Comparison of ENCODE assay signal across 9 mouse cellular contexts in genomic region chr11:103262412-103263267, GRCm38 (mm10). TPM values are rescaled to one million over a fixed set of nuclear protein-coding genes. Genes with fewer than 3 reads are reported as not detected.
A peak's percentile ranks its signal among the peaks of the same experiment; 100 is the strongest.
DNase-seq lines count a peak whose midpoint lies in the region; ATAC-seq lines count a peak whose summit lies in the region.
"Had no signal": no experiment of that assay in that cellular context is flagged by ENCODE, and none has a peak within 500 bp of the region (broad histone marks: within the 10 kb centered on the region; RNA-seq: fewer than 3 reads in every experiment).

No protein-coding gene starts in this region.

- H3K27ac ChIP-seq in hindbrain, embryonic 16.5 days (ENCODE audit: low read depth, low read length) = no peak overlapping the region
- H3K27ac ChIP-seq in lung, embryonic 15.5 days = no peak overlapping the region
- H3K27ac ChIP-seq: embryonic facial prominence, embryonic 12.5 days had no signal

- peak; percentile 55 for ATAC-seq in activated CD4-positive, CD25-positive, alpha-beta regulatory T cell, adult 4 months
- ATAC-seq in hindbrain, embryonic 16.5 days = no peak
- ATAC-seq in lung, embryonic 15.5 days (ENCODE audit: borderline replicate concordance, extremely low read depth, low FRiP score, low TSS enrichment) = no peak

- no peaks in the 10 kb centered on the region for H3K27me3 ChIP-seq in hindbrain, embryonic 16.5 days (replicated peaks; ENCODE audit: control insufficient read depth, insufficient read depth, low read length)
- no peaks in the 10 kb centered on the region for H3K27me3 ChIP-seq in lung, embryonic 15.5 days
- H3K27me3 ChIP-seq: embryonic facial prominence, embryonic 12.5 days had no signal

- DNase-seq in adrenal gland, adult (ENCODE audit: inconsistent age in 2 of 2, low spot score in 1 of 2) = peak; percentile 79 to 92
- DNase-seq in adrenal gland, postnatal 4 days (ENCODE audit: low spot score in 2 of 2) = no peak
- DNase-seq in spleen, postnatal 14 days (ENCODE audit: low spot score in 2 of 2) = peak; percentile 31 to 43
- DNase-seq in right cerebral cortex, postnatal 10 days (ENCODE audit: low spot score in 2 of 2) = no peak
- DNase-seq in left cerebral cortex, adult 9 months (ENCODE audit: low spot score in 2 of 2) = no peak

- peaks cover 34% of the 10 kb centered on the region for H3K4me1 ChIP-seq in hindbrain, embryonic 16.5 days (ENCODE audit: control insufficient read depth, insufficient read depth, low read depth, low read length)
- H3K4me1 ChIP-seq in lung, embryonic 15.5 days = peaks cover 30% of the 10 kb centered on the region

- H3K4me3 ChIP-seq in hindbrain, embryonic 16.5 days (ENCODE audit: low read length) = no peak overlapping the region
- H3K4me3 ChIP-seq in lung, embryonic 15.5 days = no peak overlapping the region
- H3K4me3 ChIP-seq: embryonic facial prominence, embryonic 12.5 days had no signal

- 60% methylated on average over 20 of the region's 20 CpGs for WGBS in hindbrain, embryonic 16.5 days
- WGBS in lung, embryonic 15.5 days = 49% methylated on average over 20 of the region's 20 CpGs

- H3K9ac ChIP-seq in hindbrain, embryonic 16.5 days (ENCODE audit: low read depth, low read length) = 0 out of 2 replicates have a peak overlapping the region, but pooled peaks have one; percentile 4
- no peak overlapping the region for H3K9ac ChIP-seq in lung, embryonic 15.5 days
- H3K9ac ChIP-seq: embryonic facial prominence, embryonic 12.5 days had no signal

- no peaks in the 10 kb centered on the region for H3K36me3 ChIP-seq in hindbrain, embryonic 16.5 days (ENCODE audit: control insufficient read depth, insufficient read depth, low read length)
- H3K36me3 ChIP-seq in lung, embryonic 15.5 days = no peaks in the 10 kb centered on the region
- H3K36me3 ChIP-seq: embryonic facial prominence, embryonic 12.5 days had no signal

- H3K4me2 ChIP-seq in hindbrain, embryonic 16.5 days (ENCODE audit: low read length) = no peak overlapping the region
- peak overlapping the region; percentile 25 for H3K4me2 ChIP-seq in lung, embryonic 15.5 days
- H3K4me2 ChIP-seq: embryonic facial prominence, embryonic 12.5 days had no signal

- no peaks in the 10 kb centered on the region for H3K9me3 ChIP-seq in hindbrain, embryonic 16.5 days (ENCODE audit: control insufficient read depth, low read length)
- H3K9me3 ChIP-seq in lung, embryonic 15.5 days = no peaks in the 10 kb centered on the region
- H3K9me3 ChIP-seq: embryonic facial prominence, embryonic 12.5 days had no signal

RNA-seq across cellular contexts. Expression of gene Map3k14, which starts 4.6 kb away (rescaled TPM):
- total RNA-seq in adrenal gland, postnatal 4 days (2021) = 1 to 10 TPM; 6.9 to 8.0 TPM
- polyA plus RNA-seq in activated CD4-positive, CD25-positive, alpha-beta regulatory T cell, adult 4 months (2017; shearing (Covaris generic)) = 10 to 100 TPM; 22.0 to 28.9 TPM
- polyA plus RNA-seq in hindbrain, embryonic 16.5 days (2015; fragmentation: Nextera tagmentation; extraction: Ambion mirVana) = 4.6 and 4.7 TPM in 2 replicates
- polyA plus RNA-seq in lung, embryonic 15.5 days (2015; fragmentation: Nextera tagmentation; extraction: Ambion mirVana) = 2.8 and 3.5 TPM in 2 replicates

RNA-seq across cellular contexts. Expression of gene Spata32, which starts 44.4 kb away (rescaled TPM):
- not detected for total RNA-seq in adrenal gland, postnatal 4 days (2021)
- not detected for polyA plus RNA-seq in activated CD4-positive, CD25-positive, alpha-beta regulatory T cell, adult 4 months (2017; shearing (Covaris generic))
- polyA plus RNA-seq in hindbrain, embryonic 16.5 days (2015; fragmentation: Nextera tagmentation; extraction: Ambion mirVana) = 0.99 and 1.3 TPM in 2 replicates
- polyA plus RNA-seq in lung, embryonic 15.5 days (2015; fragmentation: Nextera tagmentation; extraction: Ambion mirVana) = not detected in 2 replicates
- polyA plus RNA-seq: embryonic facial prominence, embryonic 12.5 days had no signal

RNA-seq across cellular contexts. Expression of gene 1700023F06Rik, which starts 54.3 kb away (rescaled TPM):
- total RNA-seq in adrenal gland, postnatal 4 days (2021) = under 1 TPM; 0.45 to 0.70 TPM
- polyA plus RNA-seq in activated CD4-positive, CD25-positive, alpha-beta regulatory T cell, adult 4 months (2017; shearing (Covaris generic)) = not detected
- 1.9 and 3.0 TPM in 2 replicates for polyA plus RNA-seq in hindbrain, embryonic 16.5 days (2015; fragmentation: Nextera tagmentation; extraction: Ambion mirVana)
- polyA plus RNA-seq in lung, embryonic 15.5 days (2015; fragmentation: Nextera tagmentation; extraction: Ambion mirVana) = 0.87 and 1.1 TPM in 2 replicates

Comparison
In these comparisons a context has a peak if more than half of its experiments do, and no peak if none do; other contexts are left out.
1. DNase-seq: peak in adrenal gland, adult (2 of 2) and spleen, postnatal 14 days (2 of 2); none in adrenal gland, postnatal 4 days (0 of 2), right cerebral cortex, postnatal 10 days (0 of 2) and left cerebral cortex, adult 9 months (0 of 2).